Mouse (Mus musculus) thymus, adult 2 months (tissue): ENCODE measurements at regions not wholly inside any gene's neighbourhood (a gene's known extent, or its start where the extent isn't known, plus 50 kb on each side); places are given as distances from the start of the nearest gene placed in this dataset.

ENCODE experiments used
- CTCF ChIP-seq: fragments of 200-500 bp; IDR thresholded peaks from 2 replicates; pipeline ENCODE4 v1.5.1; 2012; ENCODE audit warnings: mild to moderate bottlenecking, control low read depth, low read length, moderate library complexity, borderline replicate concordance; ENCODE audit not compliant: control insufficient read depth, poor library complexity, insufficient read depth; ENCODE audit errors: extremely low read depth
- POLR2A ChIP-seq: fragments of 200-500 bp; IDR thresholded peaks from 2 replicates; pipeline ENCODE4 v1.6.1; 2012; ENCODE audit warnings: mild to moderate bottlenecking, low read length, control low read depth, moderate library complexity; ENCODE audit not compliant: control insufficient read depth, poor library complexity, insufficient read depth; ENCODE audit errors: extremely low read depth

- TF ChIP-seq POLR2A (no peak), CTCF (no peak)
Measured at GRCm38 (mm10) chr1:184402985-184403384, 329.4 kb downstream of the Hlx start.
